Mouse (Mus musculus) liver, embryonic 14.5 days (tissue): Measurements from ENCODE around the gene Atf7ip.

Source experiments
- CTCF ChIP-seq: IDR thresholded peaks from 2 replicates; pipeline ENCODE4 v1.5.1; 2016; ENCODE audit warnings: antibody characterized with exemption, low read depth, control low read depth
- EP300 ChIP-seq: IDR thresholded peaks from 2 replicates; pipeline ENCODE4 v1.6.1; 2016; ENCODE audit warnings: antibody characterized with exemption, low read depth

DNA sequence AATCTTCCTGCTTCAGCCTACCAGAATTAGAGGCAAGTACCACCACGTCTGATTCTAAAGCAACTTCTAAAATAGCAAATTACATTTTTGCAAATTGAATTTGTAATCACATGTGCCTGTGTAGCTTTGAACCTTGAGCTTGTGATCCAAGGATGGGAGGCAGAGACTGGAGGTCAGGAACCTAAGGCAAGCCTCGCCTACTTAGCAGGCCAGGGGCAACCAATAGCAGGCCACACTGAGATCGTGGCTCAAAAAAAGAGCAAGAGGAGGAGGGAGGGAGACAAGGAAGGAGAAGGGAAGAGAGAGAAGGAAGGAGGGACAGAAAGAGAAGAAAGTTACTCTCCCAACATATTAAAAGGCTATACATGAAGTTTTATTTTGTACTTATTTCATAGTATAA lies 28.5 kb downstream of the Atf7ip start:
- TF ChIP-seq CTCF (no peak), EP300 (no peak)
